Mouse (Mus musculus) kidney, postnatal 25 days (tissue): ENCODE measurements around the gene Msh6.
A peak's percentile ranks its signal among the peaks of the same experiment; 100 is the strongest.
"Not testable (repeated sequence)": the region's sequence is repeated elsewhere in the genome, so short reads cannot be mapped to it uniquely, and the experiment has no call there.

ENCODE experiments used
- DNase-seq, 2 experiments: peaks; one replicate each; pipeline ENCODE4 v3.0.0; 2021; ENCODE audit warnings: mixed read lengths in 2 of 2

Msh6 gene

DNA sequence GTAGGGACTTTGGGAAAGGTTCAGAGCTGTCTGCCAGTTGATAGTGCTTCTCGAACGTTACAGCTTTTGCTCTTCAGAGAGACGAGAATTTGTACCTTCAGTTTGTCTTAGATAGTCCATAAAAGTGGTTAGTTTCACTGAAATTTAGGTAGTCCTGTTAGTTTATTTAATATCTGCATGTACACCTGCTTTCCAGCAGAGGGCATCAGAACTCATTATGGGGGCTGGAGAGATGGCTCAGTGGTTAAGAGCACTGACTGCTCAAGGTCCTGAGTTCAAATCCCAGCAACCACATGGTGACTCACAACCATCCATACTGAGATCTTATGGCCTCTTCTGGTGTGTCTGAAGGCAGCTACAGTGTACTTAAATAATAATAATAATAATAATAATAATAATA, 7.2 kb downstream of the Msh6 start:
- no peak for DNase-seq

DNA sequence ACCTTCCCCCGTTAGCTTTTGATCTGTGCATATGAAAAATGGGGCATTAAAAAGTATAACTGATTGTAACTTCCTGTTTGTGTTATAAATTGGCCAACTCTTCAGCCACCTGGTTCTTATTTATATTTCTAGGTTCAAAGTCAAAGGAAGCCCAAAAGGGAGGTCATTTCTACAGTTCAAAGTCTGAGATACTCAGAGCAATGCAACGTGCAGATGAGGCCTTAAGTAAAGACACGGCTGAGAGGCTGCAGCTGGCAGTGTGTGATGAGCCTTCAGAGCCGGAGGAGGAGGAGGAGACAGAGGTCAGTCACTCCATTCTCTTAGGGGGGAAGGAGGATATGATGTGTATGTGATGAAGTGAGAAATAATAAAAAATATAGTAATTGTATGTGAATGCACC, 8.5 kb downstream of the Msh6 start:
- no peak for DNase-seq

DNA sequence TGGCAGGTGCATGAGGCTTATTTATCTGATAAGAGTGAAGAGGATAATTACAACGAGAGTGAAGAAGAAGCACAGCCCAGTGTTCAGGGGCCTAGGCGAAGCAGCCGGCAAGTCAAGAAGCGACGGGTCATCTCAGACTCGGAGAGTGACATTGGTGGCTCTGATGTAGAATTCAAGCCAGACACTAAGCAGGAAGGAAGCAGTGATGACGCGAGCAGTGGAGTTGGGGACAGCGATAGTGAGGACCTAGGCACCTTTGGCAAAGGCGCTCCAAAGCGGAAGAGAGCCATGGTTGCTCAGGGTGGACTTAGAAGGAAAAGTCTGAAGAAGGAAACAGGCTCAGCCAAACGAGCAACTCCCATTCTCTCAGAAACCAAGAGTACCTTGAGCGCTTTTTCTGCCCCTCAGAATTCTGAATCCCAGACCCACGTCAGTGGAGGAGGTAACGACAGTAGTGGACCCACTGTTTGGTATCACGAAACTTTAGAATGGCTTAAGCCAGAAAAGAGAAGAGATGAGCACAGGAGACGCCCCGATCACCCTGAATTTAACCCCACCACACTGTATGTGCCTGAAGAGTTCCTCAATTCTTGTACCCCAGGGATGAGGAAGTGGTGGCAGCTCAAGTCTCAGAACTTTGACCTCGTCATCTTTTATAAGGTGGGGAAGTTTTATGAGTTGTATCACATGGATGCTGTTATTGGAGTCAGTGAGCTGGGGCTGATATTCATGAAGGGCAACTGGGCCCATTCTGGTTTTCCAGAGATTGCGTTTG, 9.8 kb downstream of the Msh6 start:
- no peak for DNase-seq

DNA sequence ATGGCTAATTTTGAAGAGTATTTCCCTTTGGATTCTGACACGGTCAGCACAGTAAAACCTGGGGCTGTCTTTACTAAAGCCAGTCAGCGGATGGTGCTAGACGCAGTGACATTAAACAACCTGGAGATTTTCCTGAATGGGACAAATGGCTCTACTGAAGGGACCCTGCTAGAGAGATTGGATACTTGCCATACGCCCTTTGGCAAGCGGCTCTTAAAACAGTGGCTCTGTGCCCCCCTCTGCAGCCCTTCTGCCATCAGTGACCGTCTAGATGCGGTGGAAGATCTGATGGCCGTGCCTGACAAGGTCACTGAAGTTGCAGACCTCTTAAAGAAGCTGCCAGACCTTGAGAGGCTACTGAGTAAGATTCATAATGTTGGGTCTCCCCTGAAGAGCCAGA, 11.1 kb downstream of the Msh6 start:
- no peak for DNase-seq

DNA sequence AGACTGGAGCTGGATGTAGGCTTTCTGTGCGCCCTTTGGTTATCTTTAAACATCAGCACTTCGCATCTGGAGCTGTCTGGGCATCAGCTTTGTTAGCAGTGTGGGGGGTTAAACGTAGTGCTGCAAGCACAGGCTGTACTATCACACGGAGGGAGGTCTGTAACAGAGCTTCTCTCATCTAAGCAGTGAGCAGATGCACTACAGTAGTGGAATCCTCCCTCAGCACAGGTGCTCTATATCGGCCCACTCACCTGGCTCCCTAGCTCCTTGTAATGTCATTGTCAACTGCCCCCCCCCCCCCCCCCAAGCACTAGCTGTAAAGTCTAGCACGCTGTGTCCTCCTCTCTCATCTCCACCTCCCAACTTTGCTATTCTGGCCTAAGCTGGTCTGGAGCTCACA, 12.6 kb downstream of the Msh6 start:
- no peak for DNase-seq

DNA sequence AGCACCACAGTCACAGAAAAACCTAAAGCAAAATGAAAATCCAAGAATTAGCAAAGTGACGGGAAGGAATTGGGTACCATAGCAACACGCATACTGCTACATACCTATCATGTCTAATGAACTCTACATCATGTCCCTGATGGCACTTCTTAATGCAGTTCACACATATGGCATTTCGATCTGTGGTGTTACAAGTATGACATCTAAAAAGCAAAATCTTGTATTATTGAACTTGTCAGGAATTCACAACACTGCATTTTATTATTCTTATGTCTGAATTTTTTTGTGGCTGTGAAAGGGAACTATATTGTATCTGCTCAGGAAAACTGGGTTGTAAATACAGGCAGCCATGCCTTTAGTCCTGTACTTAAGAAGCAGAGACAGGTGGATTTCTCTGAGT, 17.3 kb downstream of the Msh6 start:
- no peak for DNase-seq

DNA sequence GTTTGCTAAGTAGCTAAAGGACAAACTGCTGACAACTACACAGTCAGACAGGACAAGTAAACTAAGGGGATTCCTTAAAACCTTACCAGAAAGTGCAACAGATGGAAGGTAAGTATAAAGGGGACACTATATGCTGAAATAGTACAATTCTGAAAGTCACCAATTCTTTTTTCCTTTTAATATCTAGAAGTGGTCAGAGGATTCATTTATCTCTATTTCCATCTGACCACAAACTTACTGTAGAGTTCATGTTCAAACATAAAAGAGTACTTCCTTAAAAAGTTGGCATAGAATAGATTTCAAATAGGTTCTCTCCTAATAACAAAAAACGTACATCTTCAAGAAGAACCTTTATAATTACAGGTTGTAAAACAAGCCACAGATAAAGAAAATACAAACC, 18.5 kb downstream of the Msh6 start:
- DNase-seq = no peak

DNA sequence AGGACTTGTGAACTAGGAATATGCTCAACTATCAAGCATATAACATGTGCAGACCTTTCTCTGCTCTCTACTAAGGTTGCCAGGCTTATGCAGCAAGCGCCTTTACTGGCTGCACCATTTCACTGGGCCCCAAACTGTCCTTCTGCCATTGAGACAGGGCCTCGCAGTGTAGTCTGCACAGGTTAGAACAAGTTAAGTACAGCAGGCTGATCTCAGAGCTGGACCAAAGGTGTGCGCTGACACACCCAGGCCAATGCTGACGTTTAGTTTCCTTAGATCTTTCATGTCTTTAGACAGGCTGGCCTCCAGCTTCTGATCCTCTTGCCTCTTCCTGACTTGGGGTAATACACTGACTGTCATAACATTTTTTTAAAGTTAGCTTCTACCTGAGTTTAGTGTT, 22.9 kb downstream of the Msh6 start:
- no peak for DNase-seq

DNA sequence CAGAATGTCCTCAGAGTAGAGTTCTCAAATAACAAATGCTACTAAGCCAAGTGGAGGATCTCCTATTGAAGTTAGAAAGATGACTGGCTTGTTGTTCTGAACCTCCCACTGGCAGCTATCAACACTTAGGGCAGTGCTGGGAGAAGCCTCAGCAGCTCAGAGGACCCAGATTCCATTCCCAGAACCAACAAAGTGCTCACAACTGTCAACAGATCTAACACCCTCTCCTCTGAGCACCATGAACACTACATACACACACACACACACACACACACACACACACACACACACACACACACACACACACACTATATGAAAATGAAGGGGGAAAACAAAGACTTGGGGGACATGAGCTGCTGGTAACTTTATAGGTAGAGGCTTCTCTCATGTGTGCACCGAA, 30.0 kb downstream of the Msh6 start:
- no peak for DNase-seq

DNA sequence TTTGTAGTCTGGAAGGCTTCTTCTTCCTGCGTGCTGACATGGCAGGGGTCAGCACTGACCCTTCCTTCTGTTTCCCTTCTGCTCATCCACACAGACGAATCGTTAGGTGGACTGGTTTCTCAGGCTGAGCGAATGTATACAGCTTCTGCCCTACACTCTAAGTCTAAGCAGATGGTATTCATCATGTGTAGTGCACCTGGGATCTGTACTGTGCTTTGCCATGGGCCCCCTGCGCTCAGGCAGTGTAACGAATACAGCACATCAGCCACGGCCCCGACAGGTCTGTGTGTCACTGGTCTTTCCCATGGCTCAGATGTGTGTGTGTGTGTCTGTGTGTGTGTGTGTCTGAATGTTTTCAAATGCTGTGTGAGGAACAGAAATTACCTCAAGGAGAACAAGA, 32.1 kb downstream of the Msh6 start:
- no peak for DNase-seq

DNA sequence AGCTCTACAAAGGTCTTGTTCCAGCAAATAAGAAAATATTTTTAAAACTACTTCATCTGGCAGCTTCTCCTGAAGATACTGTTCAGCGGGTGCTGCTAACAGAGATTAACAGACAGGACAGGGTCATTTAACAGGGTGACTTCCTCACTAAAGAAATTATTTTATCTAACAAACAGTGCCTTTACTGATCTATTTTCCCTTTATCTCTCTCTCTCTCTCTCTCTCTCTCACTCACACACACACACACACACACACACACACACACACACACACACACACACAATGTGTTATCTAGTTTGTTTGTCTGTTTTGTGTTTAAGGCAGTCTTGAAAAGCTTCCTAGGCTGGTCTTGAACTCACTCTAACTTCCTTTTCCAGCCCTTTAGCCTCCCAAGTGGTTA, 39.6 kb downstream of the Msh6 start:
- no peak for DNase-seq

DNA sequence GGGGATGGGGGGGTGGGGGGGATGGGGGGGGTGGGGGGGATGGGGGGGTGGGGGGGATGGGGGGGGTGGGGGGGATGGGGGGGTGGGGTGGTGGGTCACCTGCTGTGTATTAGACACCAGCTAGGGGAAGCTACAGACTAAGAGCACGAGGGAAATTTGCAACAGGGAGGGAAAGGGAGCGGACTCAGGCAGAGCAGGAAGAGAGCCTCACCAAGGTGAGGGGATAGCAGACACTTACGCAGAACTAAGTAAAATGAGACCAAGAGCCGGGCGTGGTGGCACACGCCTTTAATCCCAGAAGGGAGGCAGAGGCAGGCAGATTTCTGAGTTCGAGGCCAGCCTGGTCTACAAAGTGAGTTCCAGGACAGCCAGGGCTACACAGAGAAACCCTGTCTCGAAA, 41.2 kb downstream of the Msh6 start:
- DNase-seq = not testable (repeated sequence)

DNA sequence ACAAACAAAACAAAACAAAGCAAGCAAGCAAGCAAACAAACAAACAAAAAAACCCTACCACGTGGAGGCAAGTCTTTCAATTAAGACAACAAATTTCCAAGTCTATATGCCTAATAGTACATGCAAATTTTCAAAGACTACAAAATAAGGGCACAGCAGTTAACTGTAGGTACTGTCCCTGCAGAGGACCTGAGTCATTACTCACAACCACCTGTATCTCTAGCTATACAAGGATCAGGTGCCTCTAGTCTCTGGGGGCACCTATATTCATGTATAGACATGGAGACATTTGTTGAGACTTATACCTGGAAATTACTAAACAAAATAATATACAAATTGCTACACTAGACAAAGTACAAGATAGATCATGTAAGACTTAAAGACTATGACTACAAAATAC, 49.1 kb downstream of the Msh6 start:
- no peak for DNase-seq

DNA sequence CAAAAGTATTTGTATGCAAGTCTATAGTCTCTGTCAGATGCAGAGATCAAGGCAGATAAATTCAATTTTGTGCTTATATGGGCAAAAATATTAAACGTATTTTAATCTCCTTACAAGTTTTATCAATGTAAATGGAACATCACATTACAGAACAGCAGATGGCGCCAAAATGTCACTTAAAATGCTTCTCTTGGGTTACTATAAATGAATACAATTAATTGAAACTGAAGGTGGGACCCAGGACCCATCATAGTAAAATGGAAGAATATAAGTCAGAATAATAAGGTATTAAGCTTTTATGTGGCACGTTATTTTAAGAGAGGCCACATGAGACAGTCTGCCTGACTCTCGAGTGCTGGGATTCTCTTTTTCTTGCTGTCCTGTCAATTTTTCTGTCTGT, 50.4 kb downstream of the Msh6 start:
- peak in 1 of 2 experiments; percentile 83 for DNase-seq

DNA sequence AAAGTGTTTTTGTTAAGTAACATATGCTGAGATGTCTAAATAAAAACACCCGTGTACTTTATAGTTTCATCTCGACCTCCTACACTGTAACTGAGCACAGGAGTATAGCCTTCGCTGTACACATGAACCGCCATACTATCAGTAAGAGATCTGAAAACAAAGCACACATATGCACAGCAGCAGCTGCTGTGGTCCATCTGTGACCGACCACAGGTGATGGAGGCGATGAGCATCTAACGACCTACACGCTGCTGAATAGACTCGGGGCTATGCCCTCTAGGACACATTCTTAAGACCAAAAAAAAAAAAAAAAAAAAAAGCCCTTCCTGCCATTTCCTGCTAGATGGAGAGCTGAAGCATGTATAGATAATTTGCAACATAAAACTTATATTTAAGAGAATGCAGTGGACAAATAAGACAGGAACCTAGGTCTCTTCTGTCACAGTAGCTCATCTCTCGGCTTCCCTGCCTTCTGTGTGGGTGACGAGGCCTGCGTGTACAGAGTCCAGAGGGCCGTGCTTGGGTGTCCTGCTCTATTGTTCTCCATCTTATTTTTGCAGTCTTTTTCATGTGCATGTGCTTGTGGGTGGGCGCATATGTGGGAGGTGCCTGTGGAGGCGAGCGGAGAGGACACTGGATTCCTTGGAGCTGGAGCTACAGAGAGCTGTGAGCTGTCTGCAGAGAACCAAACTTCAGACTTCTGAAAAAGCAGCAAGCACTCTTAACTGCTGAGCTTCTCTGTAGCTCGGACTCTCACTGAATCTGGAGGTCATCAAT, 54.5 kb downstream of the Msh6 start:
- no peak for DNase-seq

DNA sequence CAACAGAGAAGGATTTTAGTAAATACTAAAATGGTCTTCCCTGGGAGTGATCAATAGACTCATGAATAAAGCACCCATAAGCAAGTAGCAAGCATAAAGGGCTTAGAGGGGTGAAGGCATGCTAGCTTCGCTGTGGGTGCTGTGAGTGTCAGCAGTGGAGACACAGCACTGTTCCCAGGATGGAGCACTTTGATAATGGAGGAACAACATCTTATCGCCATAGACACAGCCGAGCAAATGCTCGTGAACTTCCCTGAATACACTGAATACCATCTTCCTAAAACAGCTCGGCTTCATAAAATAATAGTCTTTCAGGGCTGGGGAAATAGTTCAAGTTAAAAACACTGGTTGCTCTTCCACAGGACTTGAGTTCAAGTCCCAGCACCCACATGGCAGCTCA, 56.9 kb downstream of the Msh6 start:
- DNase-seq = no peak

DNA sequence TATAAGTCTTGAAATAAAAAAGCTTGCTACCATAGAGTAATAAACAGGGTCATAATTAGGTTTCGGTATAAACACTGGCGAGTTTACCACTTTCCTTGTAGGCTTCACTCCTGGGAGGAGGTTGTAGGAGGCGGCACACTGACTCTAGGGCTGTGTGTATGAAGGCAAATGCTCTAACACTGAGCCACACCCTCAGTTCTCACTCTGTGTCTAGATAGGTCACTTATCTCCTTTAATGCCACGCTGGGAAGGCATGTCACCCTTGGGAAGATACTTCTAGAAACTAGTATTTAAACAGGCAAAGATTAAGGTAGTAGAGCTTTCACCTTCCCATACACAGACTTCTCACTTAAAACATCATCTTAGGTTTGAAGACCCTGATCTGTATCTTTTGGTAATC, 59.6 kb downstream of the Msh6 start:
- DNase-seq = no peak
